Mouse (Mus musculus): ENCODE measurements around the gene A430078G23Rik. TPM values are rescaled to one million over a fixed set of nuclear protein-coding genes. Genes with fewer than 3 reads are reported as not detected.

A430078G23Rik gene
- polyA plus RNA-seq (2012; rRNA removed; ENCODE audit: low replicate concordance): 0.44 and 3.1 TPM in 2 replicates

DNA sequence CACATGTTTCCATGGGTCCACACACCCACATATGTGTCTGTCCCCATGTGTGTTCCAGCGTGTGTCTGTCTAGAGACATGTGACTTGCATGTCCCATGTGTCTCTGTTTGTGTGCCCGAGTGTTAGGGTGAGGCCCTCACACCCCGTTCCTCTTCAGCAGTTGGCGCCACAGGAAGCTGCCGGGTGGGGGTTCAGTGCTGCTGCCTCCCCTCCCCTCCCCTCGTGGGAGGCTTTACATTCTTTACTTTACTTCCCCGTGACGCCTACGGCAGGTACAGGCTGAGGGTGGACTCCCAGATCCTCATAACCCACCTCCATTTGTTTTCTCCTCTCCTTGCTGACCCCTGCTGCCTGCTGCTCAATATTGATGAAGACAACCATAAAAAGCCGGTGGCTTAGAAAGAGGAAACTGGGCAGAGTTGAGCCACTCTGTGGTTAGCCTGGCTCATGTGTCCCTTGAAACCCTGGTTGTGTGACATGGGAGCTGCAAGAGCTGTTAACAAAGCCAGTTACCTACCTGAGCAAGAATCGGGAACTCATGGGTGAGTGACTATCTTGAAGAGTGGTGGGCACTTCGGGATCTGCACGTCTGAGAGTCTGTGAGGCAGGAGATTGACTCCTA lies at the start of gene A430078G23Rik:
A430078G23Rik (plus strand) TSS at position 227 of the 622 bp plus-strand sequence.

DNA sequence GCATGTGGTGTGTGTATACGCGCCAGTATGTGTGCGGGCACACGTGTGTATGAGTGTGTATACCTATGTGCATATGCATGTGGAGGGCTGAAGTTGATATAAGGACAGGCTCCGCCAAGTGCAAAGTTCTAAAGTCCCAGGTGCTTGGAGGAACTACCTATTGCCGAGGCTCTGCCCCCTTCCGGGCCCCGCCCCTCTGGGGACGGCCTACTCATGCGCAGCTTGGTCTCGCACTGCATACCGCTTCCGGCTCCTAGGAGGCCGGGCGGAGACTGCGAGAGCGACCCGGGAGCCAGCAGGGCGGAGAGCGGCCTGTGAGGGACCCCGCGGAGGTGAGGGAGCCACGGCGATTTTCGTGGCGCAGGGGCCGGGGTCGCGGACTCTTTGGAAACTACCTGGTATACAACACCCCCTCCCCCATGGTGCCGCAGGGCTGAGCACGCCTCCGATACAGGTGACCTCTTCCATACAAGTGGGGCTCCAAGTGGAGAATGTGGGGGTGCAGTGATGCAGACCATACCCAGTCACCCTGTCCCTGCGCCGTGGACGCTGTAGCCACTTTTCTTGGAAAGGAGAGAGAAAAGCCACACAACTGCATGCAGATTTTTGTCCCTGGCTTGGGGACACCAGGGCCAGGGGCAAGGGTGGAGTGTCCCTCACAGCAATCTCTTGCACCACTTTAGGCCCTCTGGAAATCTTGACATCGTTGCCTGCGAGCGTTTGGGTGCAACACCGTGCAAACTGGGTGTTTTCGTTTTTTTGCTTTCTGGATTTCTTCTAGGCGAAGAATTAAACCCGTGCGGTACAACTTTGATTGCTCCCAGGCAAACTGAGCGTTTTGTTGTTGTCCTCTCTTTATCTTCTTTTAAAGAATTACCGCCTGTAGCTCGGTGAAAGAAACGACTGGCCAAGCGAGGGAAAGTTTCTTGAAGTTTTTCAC lies 39.8 kb downstream of the A430078G23Rik start, which contains the start of gene Arhgef18:
Arhgef18 (plus strand) TSS at position 236 of the 940 bp plus-strand sequence.

Other genes with a start within 250 kb of the A430078G23Rik start
- gene Insr, start 73.8 kb upstream of the A430078G23Rik start, polyA plus RNA-seq (2012; rRNA removed; ENCODE audit: low replicate concordance): 34.9 and 42.6 TPM in 2 replicates
- gene Arhgef18, start 39.6 kb downstream of the A430078G23Rik start, polyA plus RNA-seq (2012; rRNA removed; ENCODE audit: low replicate concordance): 27.7 and 39.2 TPM in 2 replicates
- 10.6 and 21.0 TPM in 2 replicates for gene Pex11g, start 114.3 kb downstream of the A430078G23Rik start, polyA plus RNA-seq (2012; rRNA removed; ENCODE audit: low replicate concordance)
- gene Tex45, start 117.4 kb downstream of the A430078G23Rik start, polyA plus RNA-seq (2012; rRNA removed; ENCODE audit: low replicate concordance): 0.08 and 0.10 TPM in 2 replicates
- 51.9 and 73.1 TPM in 2 replicates for gene Zfp358, start 139.7 kb downstream of the A430078G23Rik start, polyA plus RNA-seq (2012; rRNA removed; ENCODE audit: low replicate concordance)
- 222 and 262 TPM in 2 replicates for gene Mcoln1, start 147.0 kb downstream of the A430078G23Rik start, polyA plus RNA-seq (2012; rRNA removed; ENCODE audit: low replicate concordance)
- 66.4 and 94.1 TPM in 2 replicates for gene Pnpla6, start 162.0 kb downstream of the A430078G23Rik start, polyA plus RNA-seq (2012; rRNA removed; ENCODE audit: low replicate concordance)
- 0.19 and 1.7 TPM in 2 replicates for gene C330021F23Rik, start 214.6 kb downstream of the A430078G23Rik start, polyA plus RNA-seq (2012; rRNA removed; ENCODE audit: low replicate concordance)
- 11.1 and 12.0 TPM in 2 replicates for gene Camsap3, start 233.9 kb downstream of the A430078G23Rik start, polyA plus RNA-seq (2012; rRNA removed; ENCODE audit: low replicate concordance)

All from subcutaneous adipose tissue, adult 2 months (tissue).